Mouse (Mus musculus): ENCODE results near the gene Tcp1.
"Not testable (repeated sequence)": the region's sequence is repeated elsewhere in the genome, so short reads cannot be mapped to it uniquely, and the experiment has no call there.

The Tcp1 gene

GRCm38 (mm10) chr17:12915881-12916583 is 531 bp downstream of the Tcp1 start, which contains the start of gene Mrpl18:
Mrpl18 (minus strand) TSS chr17:12916345.
- DNase-seq: peak; percentile 99

- DNase-seq: no peak
Observed at GRCm38 (mm10) chr17:12916588-12917380, 1.3 kb downstream of the Tcp1 start.

DNA sequence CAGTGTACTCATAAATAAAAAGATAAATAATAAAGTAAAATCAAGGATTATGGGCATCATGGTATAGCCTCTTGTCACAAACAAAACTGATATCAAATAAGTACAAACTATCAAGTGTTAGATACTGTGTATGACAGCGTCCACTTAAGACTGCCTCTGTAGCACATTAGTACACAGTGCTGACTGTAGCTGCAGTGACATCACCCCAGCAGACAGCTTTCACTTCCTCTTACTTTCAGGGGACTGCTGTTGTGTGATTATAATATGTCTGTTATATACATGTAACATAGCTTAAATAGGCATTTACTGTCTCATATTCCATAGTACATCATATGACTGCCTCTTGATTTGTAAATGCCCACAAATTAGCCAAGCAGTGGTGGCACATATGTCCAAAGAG is 5.6 kb downstream of the Tcp1 start:
- DNase-seq: no peak

- no peak for DNase-seq
Observed at GRCm38 (mm10) chr17:12925001-12925400, 9.5 kb downstream of the Tcp1 start.

DNA sequence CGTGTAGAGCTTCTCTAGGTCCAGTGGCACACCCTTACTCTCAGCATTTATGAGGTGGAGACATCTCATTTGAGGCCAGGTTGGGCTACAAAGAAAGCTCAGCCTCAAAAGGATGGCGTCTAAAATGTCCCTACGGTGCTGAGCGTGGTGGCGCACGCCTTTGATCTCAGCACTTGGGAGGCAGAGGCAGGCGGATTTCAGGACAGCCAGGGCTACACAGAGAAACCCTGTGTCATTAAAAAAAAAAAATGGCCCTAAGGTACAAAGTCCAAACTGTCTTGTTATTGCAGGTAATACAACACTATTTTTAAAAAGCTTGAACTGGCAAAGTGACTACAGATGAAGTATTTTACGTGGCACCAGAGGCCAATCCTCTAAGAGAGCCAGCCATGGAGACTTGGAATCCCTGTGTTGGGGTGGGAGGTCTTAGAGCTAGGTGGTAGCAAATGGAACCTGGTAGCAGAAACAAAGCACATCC is 10.2 kb downstream of the Tcp1 start:
- DNase-seq: no peak

DNA sequence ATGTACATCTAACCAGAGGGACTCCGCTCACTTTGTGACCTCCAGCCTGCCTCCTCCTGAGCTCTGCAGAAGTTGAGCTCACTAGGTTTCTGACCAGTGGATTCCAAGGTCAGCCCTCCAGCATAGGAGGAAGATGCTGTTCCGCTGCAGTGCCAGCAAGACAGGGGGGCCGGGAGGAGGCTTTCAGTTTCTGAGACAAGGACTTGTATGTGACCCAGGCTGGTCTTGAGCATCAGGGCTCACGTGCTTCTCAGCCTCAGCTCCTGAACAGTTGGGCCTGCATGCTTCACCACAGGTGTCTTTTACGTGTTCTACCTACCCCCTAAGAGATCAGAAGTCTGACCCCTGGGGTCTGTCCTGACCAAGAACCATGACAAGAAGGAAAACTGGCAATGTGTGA is 16.1 kb downstream of the Tcp1 start:
- DNase-seq: not testable (repeated sequence)

GRCm38 (mm10) chr17:12935719-12936118 is 20.2 kb downstream of the Tcp1 start:
- no peak for DNase-seq

- no peak for DNase-seq
Observed at GRCm38 (mm10) chr17:12937412-12937970, 22.0 kb downstream of the Tcp1 start.

DNA sequence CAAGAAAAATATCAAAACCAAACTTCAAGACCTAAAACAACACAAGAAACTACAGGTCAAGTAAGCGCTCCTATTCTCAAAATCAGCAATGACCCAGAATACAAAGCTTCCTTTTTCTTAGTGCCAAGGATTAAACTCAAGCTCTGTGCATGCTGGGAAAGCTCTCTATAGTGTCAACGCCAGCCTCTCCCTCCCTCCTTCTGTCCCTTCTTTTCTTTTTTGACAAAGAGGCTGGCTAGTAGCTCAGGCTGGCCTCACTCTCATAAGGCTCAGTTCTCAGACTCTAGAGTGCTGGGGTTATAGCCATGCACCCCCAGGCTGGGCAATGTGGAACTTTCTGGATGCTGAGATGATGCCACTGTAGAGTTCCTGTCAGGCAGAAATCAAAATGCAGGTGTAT is 22.6 kb downstream of the Tcp1 start:
- no peak for DNase-seq

GRCm38 (mm10) chr17:12939377-12940148 is 24.1 kb downstream of the Tcp1 start:
- DNase-seq: not testable (repeated sequence)

DNA sequence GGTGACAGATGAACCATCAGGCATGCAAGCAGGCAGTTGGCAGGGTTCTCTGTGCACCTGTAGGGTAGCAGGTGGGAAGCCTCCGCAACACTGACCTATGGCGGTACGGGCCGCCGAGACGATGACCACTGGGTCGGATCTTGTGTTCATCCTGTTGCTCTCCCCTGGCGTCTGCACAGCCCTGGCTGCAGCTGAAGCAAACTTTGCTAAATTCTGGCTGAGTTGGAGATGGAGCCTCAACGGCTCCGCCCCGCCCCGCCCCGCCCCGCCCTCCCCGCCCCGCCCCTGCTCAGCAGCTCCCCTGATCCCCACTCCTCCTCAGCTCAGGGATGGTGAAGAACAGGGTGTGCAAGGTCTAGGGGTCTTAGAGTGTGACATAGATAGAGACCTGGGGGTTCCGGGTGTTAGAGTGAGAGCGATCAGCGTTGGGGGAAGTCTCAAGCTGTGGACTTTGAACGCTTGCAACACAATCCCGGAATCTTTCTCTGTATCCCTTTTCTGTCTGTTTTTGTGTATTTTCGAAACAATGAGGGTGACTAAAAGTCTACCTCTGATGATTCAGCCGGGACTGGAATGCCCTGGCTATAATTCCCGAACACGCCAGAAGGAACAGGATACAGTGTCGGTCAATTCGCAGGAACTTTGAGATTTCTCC is 24.8 kb downstream of the Tcp1 start, which contains the start of gene Acat3:
Gene Acat3, minus strand, starts transcription at position 450 of the 655 bp plus-strand sequence.
- peak; percentile 70 for DNase-seq

DNA sequence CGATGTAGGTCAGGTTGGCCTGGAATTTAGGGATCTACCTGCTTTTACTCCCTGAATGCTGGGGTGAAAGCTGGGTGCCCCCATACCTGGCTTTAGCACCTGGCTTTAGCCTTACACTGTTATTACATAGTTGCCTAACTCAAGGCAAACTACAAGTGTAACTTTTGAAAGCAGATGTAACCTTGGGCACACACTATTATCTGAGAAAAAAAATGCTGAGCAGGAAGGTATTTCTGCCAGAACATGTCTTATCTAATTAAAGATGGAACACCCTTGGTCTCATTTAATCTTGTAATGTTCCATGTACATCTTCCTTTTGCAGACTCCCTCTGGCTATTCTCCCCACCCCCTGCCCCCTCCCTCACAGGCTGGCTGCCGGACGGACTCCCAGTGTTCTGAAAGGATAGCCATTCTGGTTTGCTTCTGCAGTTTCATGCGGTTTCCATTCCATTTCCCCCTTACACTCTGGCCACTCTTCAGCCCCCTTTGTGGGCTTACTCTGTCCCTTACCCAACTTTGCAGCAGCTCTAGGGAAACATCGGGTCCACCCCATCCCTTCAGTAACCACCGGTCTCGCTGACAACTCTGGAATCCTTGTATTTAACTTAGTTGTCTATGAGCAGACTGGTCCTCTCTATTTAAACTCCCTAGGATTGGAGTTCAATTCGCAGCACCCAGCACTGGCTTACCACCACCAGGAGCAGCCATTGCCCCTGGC is 26.2 kb downstream of the Tcp1 start:
- no peak for DNase-seq

- no peak for DNase-seq
Observed at GRCm38 (mm10) chr17:12942459-12943162, 27.1 kb downstream of the Tcp1 start.

DNA sequence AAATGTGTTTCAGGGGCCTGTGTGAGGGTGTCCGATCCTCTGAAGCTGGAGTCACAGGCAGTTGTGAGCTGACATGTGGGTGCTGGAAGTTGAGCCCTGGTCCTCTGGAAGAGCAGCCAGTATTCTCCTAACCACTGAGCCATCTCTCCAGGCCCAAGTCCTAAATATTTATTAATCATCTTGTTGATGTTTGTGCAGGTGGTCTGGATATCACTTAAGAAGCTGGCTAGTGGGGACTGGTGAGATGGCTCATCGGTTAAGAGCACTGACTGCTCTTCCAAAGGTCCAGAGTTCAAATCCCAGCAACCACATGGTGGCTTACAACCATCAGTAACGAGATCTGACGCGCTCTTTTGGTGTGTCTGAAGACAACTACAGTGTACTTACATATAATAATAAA is 34.2 kb downstream of the Tcp1 start:
- DNase-seq: no peak

- no peak for DNase-seq
Observed at GRCm38 (mm10) chr17:12956664-12957063, 41.2 kb downstream of the Tcp1 start.

- peak; percentile 52 for DNase-seq
Observed at GRCm38 (mm10) chr17:12959377-12959776, 43.9 kb downstream of the Tcp1 start.

DNA sequence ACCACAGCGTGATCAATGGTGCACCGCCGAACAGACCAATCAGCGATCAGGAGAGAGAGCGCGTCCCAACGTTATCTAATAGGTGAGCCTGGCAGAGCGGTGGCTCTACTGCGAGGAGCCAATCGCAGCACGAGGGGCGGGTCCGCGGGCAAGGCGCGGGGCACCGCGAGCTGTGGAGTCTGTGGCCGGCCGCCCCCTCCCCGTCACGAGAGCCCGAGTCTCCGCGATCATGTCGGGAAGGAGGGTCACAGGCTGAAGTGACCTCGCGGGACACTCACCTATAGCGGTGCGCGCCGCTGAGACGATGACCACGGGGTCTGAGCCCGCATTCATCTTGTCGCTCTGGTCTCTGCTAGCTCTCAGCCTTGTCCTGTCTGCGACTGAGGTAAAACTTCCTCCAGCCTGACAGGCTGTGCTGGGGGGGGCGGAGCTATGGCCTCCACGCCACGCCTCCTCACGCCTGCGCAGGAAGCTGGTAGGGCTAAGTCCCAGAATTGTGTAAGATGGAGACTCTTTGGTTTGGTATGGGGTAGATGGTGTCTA is 44.9 kb downstream of the Tcp1 start, which contains the start of gene Acat2:
Gene Acat2, minus strand, starts transcription at position 417 of the 543 bp plus-strand sequence.
- peak; percentile 96 for DNase-seq

GRCm38 (mm10) chr17:12963476-12963875 is 48.0 kb downstream of the Tcp1 start:
- DNase-seq: no peak

- DNase-seq: no peak
Observed at GRCm38 (mm10) chr17:12967173-12967572, 51.7 kb downstream of the Tcp1 start.

DNA sequence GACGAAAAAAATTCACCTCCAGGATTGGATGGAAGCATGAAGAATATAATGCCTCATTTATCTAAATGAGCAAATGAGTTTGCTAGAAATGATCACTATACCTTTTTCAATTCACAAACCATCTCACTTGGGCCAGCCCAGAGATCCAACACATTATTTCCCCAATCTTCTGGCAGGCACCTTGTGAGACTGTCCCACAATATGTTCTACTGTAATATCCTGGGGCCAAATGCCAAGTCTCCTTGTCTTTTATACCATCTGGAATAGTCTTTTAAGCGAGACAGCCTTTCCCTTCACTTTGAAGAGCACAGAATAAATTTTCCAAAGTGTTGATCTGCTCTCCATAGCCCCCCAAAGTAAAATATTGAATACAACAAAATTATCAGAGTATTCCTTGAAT is 58.4 kb downstream of the Tcp1 start:
- DNase-seq: no peak

Data from cerebellum, adult 11-12 months (tissue).